Mouse (Mus musculus) adrenal gland, postnatal 14 days (tissue): ENCODE data around the gene Igfbp4. TPM values are rescaled to one million over a fixed set of nuclear protein-coding genes. Genes with fewer than 3 reads are reported as not detected.

Source experiments
- DNase-seq: peaks from one replicate; pipeline ENCODE4 v3.0.0; 2021; ENCODE audit warnings: mixed read lengths
- total RNA-seq: library from RNA; stranded (reverse); gene quantifications from 2 replicates; pipeline ENCODE4 v1.2.3, GENCODE M21; 2021

Igfbp4 gene
- total RNA-seq, 1 experiment from 2014 or later: 219 TPM

- DNase-seq: no peak
These were observed 1.1 kb downstream of the Igfbp4 start for GRCm38 (mm10) chr11:99041841-99042780.

GRCm38 (mm10) chr11:99042834-99043431, 1.9 kb downstream of the Igfbp4 start:
- peak; percentile 65 for DNase-seq

GRCm38 (mm10) chr11:99043632-99044031, 2.6 kb downstream of the Igfbp4 start:
- no peak for DNase-seq

- DNase-seq: peak; percentile 57
These were observed 3.3 kb downstream of the Igfbp4 start for GRCm38 (mm10) chr11:99044306-99044705.

- DNase-seq: peak; percentile 73
These were observed 4.3 kb downstream of the Igfbp4 start for GRCm38 (mm10) chr11:99045159-99045889.

GRCm38 (mm10) chr11:99047120-99047519, 6.1 kb downstream of the Igfbp4 start:
- DNase-seq: peak; percentile 83

GRCm38 (mm10) chr11:99047643-99048042, 6.6 kb downstream of the Igfbp4 start:
- DNase-seq: peak; percentile 44

- peak; percentile 67 for DNase-seq
These were observed 14.1 kb downstream of the Igfbp4 start for GRCm38 (mm10) chr11:99055143-99055542.

GRCm38 (mm10) chr11:99055571-99056452, 14.8 kb downstream of the Igfbp4 start:
- no peak for DNase-seq

GRCm38 (mm10) chr11:99060435-99060834, 19.4 kb downstream of the Igfbp4 start:
- DNase-seq: peak; percentile 67

- DNase-seq: no peak
These were observed 21.6 kb downstream of the Igfbp4 start for GRCm38 (mm10) chr11:99062661-99063060.

GRCm38 (mm10) chr11:99063406-99064131, 22.5 kb downstream of the Igfbp4 start:
- DNase-seq: no peak

GRCm38 (mm10) chr11:99065353-99065752, 24.3 kb downstream of the Igfbp4 start:
- DNase-seq: no peak

- DNase-seq: peak; percentile 92
These were observed 24.9 kb downstream of the Igfbp4 start for GRCm38 (mm10) chr11:99065979-99066378.

GRCm38 (mm10) chr11:99067591-99067990, 26.5 kb downstream of the Igfbp4 start:
- DNase-seq: no peak

- no peak for DNase-seq
These were observed 27.4 kb downstream of the Igfbp4 start for GRCm38 (mm10) chr11:99068455-99068854.

- no peak for DNase-seq
These were observed 30.8 kb downstream of the Igfbp4 start for GRCm38 (mm10) chr11:99071866-99072265.

- no peak for DNase-seq
These were observed 32.7 kb downstream of the Igfbp4 start for GRCm38 (mm10) chr11:99073781-99074180.

GRCm38 (mm10) chr11:99076744-99077319, 35.8 kb downstream of the Igfbp4 start:
- DNase-seq: no peak

- no peak for DNase-seq
These were observed 36.8 kb downstream of the Igfbp4 start for GRCm38 (mm10) chr11:99077869-99078268.
